Mouse (Mus musculus) lung, adult 2 months (tissue): Measurements from ENCODE around the gene Cpvl.

Experiments used
- CTCF ChIP-seq: fragments of 200-500 bp; IDR thresholded peaks from 2 replicates; pipeline ENCODE4 v1.5.1; 2011; ENCODE audit warnings: mild to moderate bottlenecking, low read length, control low read depth; ENCODE audit not compliant: insufficient read depth
- POLR2A ChIP-seq: fragments of 200-500 bp; IDR thresholded peaks from 2 replicates; pipeline ENCODE4 v1.6.1; 2011; ENCODE audit warnings: low read depth, mild to moderate bottlenecking, control low read depth, low read length, borderline replicate concordance; ENCODE audit errors: extremely low read depth

DNA sequence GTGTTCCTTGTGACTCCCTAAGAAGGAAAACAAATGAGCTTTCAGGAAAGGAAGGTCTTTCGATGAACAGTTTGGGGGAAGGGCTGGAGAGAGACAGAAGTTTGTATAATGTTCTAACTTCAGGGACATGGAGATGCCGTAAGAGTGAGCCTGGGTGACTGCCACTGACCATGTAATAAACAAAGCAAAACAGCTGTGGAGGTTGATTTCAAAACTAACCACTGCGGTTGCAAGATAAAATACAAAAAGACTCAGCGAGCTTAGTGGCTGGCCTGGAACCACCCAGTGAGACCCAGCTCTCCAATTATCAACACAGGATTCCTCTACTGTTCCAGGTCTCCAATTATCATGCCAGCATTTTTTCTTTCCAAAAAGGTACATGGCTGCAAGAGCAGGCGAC lies 33.6 kb downstream of the Cpvl start:
- TF ChIP-seq POLR2A (no peak), CTCF (no peak)
